Mouse (Mus musculus) embryonic facial prominence, embryonic 12.5 days (tissue): ENCODE measurements around the gene Fyn. TPM values are rescaled to one million over a fixed set of nuclear protein-coding genes. Genes with fewer than 3 reads are reported as not detected.
A peak's percentile ranks its signal among the peaks of the same experiment; 100 is the strongest.

Experiments
- ATAC-seq: fragments of 200-750 bp; cut with Nextera tagmentation; 2 replicates; pipeline ENCODE4 v1.8.0; 2017; ENCODE audit not compliant: insufficient number of reproducible peaks, insufficient read depth, low FRiP score, low TSS enrichment
- H3K27ac ChIP-seq: fragments of 300-500 bp; sonication (generic); 2 replicates; pipeline ENCODE4 v1.5.1; 2016; ENCODE audit warnings: mild to moderate bottlenecking
- H3K27me3 ChIP-seq: fragments of 300-500 bp; sonication (generic); 2 replicates; pipeline ENCODE4 v1.6.1; 2016; ENCODE audit warnings: mild to moderate bottlenecking, moderate library complexity
- H3K36me3 ChIP-seq: fragments of 300-500 bp; sonication (generic); 2 replicates; pipeline ENCODE4 v1.6.1; 2016; ENCODE audit warnings: mild to moderate bottlenecking
- H3K4me1 ChIP-seq: fragments of 300-500 bp; sonication (generic); 2 replicates; pipeline ENCODE4 v1.6.1; 2016
- H3K4me2 ChIP-seq: fragments of 300-500 bp; sonication (generic); replicated peaks from 2 replicates; pipeline ENCODE4 v1.6.1; 2016; ENCODE audit warnings: mild to moderate bottlenecking, moderate library complexity
- H3K4me3 ChIP-seq: fragments of 300-500 bp; sonication (generic); 2 replicates; pipeline ENCODE4 v1.5.1; 2016; ENCODE audit warnings: mild to moderate bottlenecking
- H3K9ac ChIP-seq: fragments of 300-500 bp; sonication (generic); 2 replicates; pipeline ENCODE4 v1.6.1; 2016; ENCODE audit warnings: mild to moderate bottlenecking, moderate library complexity
- H3K9me3 ChIP-seq: fragments of 300-500 bp; sonication (generic); 2 replicates; pipeline ENCODE4 v1.6.1; 2016; ENCODE audit warnings: mild to moderate bottlenecking, moderate library complexity
- WGBS: fragments of 180-500 bp; shearing (Covaris S2); methylation state at CpG from one replicate; pipeline ENCODE4 v1.1.7; 2016; 5-methylcytosine and 5-hydroxymethylcytosine counted together
- polyA plus RNA-seq: library from polyadenylated mRNA; unstranded; fragments of >200 nt; fragmentation: Nextera tagmentation; extraction: Ambion mirVana; gene quantifications from 2 replicates; pipeline ENCODE4 v1.2.1, GENCODE M21; 2016

The Fyn gene
- polyA plus RNA-seq, 1 experiment from 2014 or later, result 41.8 TPM

DNA sequence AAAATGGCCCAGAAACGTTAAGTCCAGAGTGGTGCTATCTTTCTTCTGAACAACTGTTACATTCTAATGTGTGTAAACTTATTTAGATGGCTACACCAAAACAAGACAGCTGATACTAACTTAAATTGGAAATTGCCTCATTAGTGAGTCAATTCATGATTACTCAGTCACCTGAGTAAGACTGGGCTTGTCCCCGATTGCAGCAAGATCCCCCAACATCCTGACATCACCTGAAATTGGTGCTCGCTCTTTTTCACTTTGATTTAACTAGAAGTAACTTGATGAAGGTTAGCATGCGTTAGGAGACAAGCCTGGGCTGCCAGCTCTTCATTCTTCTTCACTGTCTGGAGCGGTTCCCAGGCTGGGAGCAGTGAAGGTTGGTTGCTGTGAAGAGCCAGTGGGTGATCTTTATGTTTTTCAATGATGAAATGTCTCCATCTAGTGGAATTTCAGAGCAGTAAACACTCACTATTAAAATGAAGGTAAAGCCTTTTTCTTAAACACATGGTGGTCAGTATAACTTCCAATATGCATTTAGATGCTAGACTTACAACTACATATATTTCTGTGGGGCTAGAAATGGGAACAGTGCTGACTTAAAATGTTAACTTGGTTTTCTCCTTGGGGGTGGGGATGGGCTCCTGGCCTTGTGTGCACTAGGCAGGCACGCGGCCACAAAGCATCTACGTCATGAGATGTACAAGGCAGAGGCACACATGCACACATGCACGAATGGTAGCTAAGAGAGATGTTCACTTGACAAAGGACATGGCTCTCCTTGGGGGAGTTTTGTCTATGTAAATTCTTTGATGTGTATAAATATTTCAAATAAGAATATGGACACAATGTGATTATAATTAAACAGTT is 151.7 kb downstream of the Fyn start:
- Histone ChIP-seq H3K9me3 (no peaks in the 10 kb centered on the region), H3K36me3 (peaks cover 10% of the 10 kb centered on the region), H3K9ac (no peak overlapping the region), H3K4me1 (peaks cover 37% of the 10 kb centered on the region), H3K27me3 (no peaks in the 10 kb centered on the region), H3K4me3 (no peak overlapping the region), H3K4me2 (no peak overlapping the region), H3K27ac (no peak overlapping the region)
- WGBS, result 58% methylated on average over 9 of the region's 9 CpGs
- ATAC-seq, result no peak

DNA sequence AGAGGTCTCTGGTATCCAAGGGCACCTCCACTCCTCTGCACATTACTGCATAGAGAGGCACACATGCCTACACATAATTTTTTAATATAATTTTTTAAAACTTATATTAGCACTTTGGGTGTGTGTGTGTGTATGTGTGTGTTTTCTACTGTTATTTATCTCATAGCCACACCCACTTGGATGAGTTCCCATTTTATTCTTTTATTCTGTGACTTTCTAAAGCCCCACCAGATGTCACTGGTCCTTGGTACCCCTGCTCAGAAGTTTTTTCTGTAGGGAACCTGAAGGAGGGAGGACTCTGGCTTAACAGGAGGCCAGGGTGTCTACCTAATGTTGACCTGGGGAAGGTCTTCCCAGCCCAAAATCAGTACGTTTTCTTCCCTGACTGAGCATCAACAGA is 152.7 kb downstream of the Fyn start:
- peaks cover 40% of the 10 kb centered on the region for H3K4me1 ChIP-seq
- 53% methylated on average over 1 of the region's 1 CpGs for WGBS

DNA sequence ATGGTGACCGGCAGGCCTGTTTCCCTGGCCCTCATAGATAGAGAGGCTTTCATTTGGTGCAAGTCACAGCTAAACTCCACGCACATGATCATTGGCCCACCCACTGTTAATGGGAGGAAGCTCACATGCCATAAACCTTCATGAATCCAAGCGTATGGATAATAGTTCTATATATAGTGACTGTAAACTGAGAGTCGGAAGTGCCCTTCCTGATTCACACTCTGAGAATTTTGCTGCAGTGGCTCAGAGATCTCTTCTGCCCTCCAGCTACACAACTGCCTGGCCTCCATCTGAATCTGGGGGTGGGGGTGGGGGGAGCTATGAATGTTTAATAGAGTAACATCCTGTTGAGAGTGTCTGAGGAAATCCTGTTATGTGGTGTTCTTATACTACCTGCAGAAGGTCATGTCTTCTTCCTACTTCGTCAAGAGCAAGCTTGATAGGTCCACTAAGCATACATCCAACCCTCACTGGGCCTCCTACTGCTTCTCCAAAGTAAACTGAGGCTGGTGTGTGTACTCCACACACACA is 153.3 kb downstream of the Fyn start:
- Histone ChIP-seq H3K9ac (no peak overlapping the region), H3K4me3 (no peak overlapping the region), H3K4me1 (peaks cover 43% of the 10 kb centered on the region), H3K9me3 (no peaks in the 10 kb centered on the region), H3K27ac (peak overlapping the region; percentile 76; the same call in 1 of the 2 replicates), H3K4me2 (no peak overlapping the region), H3K27me3 (no peaks in the 10 kb centered on the region), H3K36me3 (peaks cover 8% of the 10 kb centered on the region)
- WGBS, result 66% methylated on average over 5 of the region's 5 CpGs
- no peak for ATAC-seq

More for the DNA sequence above, 152.7 kb downstream of the Fyn start:
- Histone ChIP-seq H3K36me3 (peaks cover 8% of the 10 kb centered on the region), H3K27me3 (no peaks in the 10 kb centered on the region), H3K9me3 (no peaks in the 10 kb centered on the region), H3K9ac (no peak overlapping the region), H3K27ac (no peak overlapping the region), H3K4me3 (no peak overlapping the region), H3K4me2 (no peak overlapping the region)
- no peak for ATAC-seq

DNA sequence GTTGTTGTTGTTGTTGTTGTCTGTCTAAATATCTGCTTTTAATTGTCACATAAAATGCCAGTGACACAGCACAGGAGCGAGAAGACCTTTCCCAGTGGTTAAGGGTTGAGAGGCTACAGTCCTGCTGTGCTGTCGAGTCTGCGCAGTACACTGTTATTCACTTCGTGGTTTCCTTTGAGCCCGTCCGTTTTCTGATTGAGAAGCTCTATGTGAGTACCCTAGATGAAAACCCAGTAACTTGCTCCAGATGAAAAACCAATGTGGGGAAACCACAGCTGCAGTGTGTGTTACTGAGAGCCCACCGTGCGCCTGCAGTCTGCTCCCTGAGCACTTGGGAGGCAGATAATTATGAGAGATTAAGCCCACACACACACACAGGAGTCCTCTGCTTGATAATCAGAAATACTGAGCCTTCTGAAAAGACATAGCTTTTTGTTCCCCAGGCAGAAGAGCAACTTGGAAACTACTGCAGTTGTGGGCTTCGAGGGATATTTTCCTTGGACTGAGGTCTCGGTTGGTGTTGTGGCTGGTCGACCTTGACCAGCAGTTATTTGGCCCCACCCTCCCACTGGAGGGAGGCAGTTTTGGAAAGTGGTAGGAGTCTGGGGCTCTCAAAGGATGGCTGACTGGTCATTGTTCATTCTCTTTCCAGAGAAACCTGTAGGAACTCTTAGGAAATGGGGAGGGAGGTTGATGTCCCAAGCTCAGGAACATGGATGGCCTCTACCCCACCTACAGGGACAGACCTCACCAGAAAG is 154.4 kb downstream of the Fyn start:
- peaks cover 8% of the 10 kb centered on the region for H3K36me3 ChIP-seq
- H3K4me2 ChIP-seq, result no peak overlapping the region
- no peaks in the 10 kb centered on the region for H3K9me3 ChIP-seq
- no peak overlapping the region for H3K9ac ChIP-seq
- H3K27ac ChIP-seq, result peak overlapping the region; percentile 76
- WGBS, result 38% methylated on average over 11 of the region's 11 CpGs
- no peaks in the 10 kb centered on the region for H3K27me3 ChIP-seq
- H3K4me3 ChIP-seq, result no peak overlapping the region
- peaks cover 42% of the 10 kb centered on the region for H3K4me1 ChIP-seq
- ATAC-seq, result peak; percentile 65

DNA sequence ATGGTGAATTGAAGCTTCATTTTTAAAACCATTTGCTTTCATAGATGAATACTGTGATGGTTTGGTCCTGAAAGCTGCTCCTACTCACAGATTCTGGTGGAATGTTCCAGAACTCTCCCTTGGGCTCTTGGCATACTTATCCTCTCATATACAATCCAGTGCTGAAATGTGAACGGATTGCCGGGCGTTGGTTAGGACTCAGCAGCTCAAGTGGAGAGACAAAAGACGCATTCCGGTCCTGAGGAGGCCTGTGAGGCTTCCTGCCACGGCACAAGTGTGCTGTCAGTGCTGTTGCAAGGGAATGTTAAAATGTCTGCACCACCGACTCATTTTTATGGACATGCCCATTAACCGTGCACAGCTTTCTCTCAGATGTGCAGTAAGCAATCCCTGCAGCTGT is 155.7 kb downstream of the Fyn start:
- 61% methylated on average over 8 of the region's 8 CpGs for WGBS
- H3K9ac ChIP-seq, result no peak overlapping the region
- H3K4me2 ChIP-seq, result no peak overlapping the region
- H3K4me3 ChIP-seq, result no peak overlapping the region
- peaks cover 38% of the 10 kb centered on the region for H3K4me1 ChIP-seq
- H3K27ac ChIP-seq, result 0 out of 2 replicates have a peak overlapping the region, but pooled peaks have one; percentile 5
- H3K27me3 ChIP-seq, result no peaks in the 10 kb centered on the region
- ATAC-seq, result no peak
- no peaks in the 10 kb centered on the region for H3K9me3 ChIP-seq
- H3K36me3 ChIP-seq, result peaks cover 8% of the 10 kb centered on the region

DNA sequence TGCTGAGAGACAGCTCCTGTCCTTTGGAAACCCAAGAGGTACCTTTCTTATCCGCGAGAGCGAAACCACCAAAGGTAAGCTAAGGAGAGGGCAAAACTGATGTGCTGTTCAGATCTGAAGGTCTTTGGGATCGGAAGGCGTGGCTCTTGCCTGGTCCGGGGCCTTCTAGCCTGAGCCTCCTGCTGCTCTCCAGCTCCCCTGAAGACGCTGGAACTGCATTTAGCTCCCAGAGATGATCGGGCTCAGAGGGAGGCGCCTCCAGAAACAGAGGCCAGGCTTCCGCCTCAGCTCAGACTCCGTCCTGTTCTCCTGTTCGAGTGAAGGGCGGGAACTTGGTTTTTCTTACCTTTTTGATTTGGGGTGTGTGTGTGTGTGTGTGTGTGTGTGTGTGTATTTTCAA is 156.8 kb downstream of the Fyn start:
- no peak overlapping the region for H3K4me3 ChIP-seq
- H3K4me2 ChIP-seq, result no peak overlapping the region
- no peak overlapping the region for H3K9ac ChIP-seq
- H3K4me1 ChIP-seq, result peaks cover 38% of the 10 kb centered on the region
- 88% methylated on average over 13 of the region's 13 CpGs for WGBS
- peaks cover 8% of the 10 kb centered on the region for H3K36me3 ChIP-seq
- no peaks in the 10 kb centered on the region for H3K9me3 ChIP-seq
- H3K27ac ChIP-seq, result 0 out of 2 replicates have a peak overlapping the region, but pooled peaks have one; percentile 18
- no peaks in the 10 kb centered on the region for H3K27me3 ChIP-seq
- ATAC-seq, result no peak

DNA sequence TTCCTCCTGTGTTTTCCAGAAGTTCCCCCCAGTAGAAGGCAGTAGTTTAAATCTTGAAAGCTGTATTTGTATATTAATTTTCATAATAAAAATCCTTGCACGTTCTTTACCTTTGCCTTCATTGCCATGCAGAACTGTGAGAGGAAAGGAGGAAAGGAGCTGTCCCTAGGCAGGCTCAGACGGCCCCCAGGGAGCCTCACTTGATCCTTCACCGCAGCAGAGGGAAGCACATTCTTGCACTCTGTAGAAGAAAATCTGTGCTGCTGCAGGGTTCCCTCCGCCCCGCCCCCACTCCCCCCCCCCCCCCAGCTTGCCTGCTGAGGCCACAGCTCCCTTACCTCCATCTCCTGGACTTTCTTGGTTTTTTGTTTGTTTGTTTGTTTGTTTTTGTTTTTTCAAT is 158.5 kb downstream of the Fyn start:
- WGBS, result 21% methylated on average over 3 of the region's 5 CpGs
- ATAC-seq, result no peak

DNA sequence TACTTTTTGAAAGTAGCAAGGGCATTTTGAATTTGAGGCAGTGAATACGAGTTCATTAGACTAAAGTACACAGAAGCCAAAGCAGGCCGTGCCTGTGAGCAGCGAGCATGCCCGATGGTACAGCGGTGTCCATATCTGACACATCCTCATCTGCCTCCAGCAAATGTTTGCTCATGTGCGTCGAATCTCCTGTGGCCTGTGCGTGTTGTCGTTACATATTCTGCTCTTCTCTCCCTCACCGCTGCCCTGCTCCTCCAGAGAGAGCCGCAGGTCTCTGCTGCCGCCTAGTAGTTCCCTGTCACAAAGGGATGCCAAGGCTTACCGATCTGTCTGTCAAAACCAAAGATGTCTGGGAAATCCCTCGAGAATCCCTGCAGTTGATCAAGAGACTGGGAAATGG is 160.5 kb downstream of the Fyn start:
- no peak overlapping the region for H3K4me2 ChIP-seq
- 80% methylated on average over 14 of the region's 14 CpGs for WGBS
- no peaks in the 10 kb centered on the region for H3K9me3 ChIP-seq
- H3K9ac ChIP-seq, result no peak overlapping the region
- no peak overlapping the region for H3K4me3 ChIP-seq
- ATAC-seq, result no peak
- H3K27ac ChIP-seq, result no peak overlapping the region
- no peaks in the 10 kb centered on the region for H3K27me3 ChIP-seq
- H3K36me3 ChIP-seq, result peaks cover 8% of the 10 kb centered on the region
- peaks cover 35% of the 10 kb centered on the region for H3K4me1 ChIP-seq

More for the DNA sequence above, 158.5 kb downstream of the Fyn start:
- H3K9ac ChIP-seq, result no peak overlapping the region
- peaks cover 32% of the 10 kb centered on the region for H3K4me1 ChIP-seq
- H3K9me3 ChIP-seq, result no peaks in the 10 kb centered on the region
- H3K36me3 ChIP-seq, result peaks cover 8% of the 10 kb centered on the region
- peak overlapping the region; percentile 18; the same call in 1 of the 2 replicates for H3K27ac ChIP-seq
- H3K4me2 ChIP-seq, result no peak overlapping the region
- H3K27me3 ChIP-seq, result no peaks in the 10 kb centered on the region
- no peak overlapping the region for H3K4me3 ChIP-seq

DNA sequence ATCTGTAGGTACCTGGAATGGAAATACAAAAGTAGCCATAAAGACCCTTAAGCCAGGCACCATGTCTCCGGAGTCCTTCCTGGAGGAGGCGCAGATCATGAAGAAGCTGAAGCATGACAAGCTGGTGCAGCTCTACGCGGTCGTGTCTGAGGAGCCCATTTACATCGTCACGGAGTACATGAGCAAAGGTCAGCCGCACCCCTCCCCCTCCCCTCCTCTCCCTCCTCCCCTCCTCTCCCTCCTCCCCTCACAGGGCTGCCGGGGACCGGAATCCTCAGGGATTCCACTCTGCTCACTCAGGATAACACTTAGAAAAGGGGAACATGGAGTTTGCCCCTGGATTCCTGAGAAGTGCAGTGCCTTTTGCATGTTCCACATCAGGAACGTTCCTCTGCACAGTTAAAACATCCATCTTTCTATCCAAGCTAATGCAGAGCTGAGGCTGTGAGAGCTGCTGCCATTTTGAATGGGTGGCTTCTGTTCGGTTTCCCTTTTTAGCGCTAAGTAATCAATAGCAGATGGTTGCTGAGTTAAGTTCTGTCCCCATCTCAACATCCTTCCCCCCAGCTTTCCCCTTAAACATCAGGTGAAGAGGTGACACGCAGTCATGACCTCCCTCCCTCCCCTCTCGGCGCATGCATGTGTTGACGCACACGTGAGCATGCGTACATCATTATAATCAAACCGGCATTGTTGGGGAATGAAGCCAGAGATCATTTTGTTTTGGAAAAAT is 163.5 kb downstream of the Fyn start:
- peaks cover 46% of the 10 kb centered on the region for H3K4me1 ChIP-seq
- 23% methylated on average over 20 of the region's 20 CpGs for WGBS
- no peak for ATAC-seq
- no peaks in the 10 kb centered on the region for H3K9me3 ChIP-seq
- no peaks in the 10 kb centered on the region for H3K27me3 ChIP-seq
- no peak overlapping the region for H3K9ac ChIP-seq
- H3K4me3 ChIP-seq, result 0 out of 2 replicates have a peak overlapping the region, but pooled peaks have one; percentile 4
- H3K4me2 ChIP-seq, result peak overlapping the region; percentile 35
- H3K27ac ChIP-seq, result peak overlapping the region; percentile 79
- H3K36me3 ChIP-seq, result no peaks in the 10 kb centered on the region

DNA sequence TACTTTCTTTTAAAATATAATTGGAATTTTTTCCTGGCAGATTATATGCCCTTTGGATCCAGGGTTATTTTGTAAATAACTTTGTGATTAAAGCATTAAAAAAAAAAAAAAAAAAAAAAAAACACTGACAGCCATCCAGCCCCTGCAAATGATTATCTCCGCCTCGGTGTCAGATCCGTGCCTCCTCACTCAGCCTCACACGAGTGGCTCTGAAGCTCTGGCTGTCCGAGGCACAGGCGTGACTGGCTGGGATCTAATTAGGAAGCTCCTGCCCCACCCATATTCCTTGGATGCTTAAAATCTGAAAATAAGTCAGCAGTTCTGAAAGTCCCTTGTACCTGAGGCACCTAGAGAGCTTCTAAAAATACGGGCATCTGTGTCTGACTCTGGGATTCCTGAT is 164.2 kb downstream of the Fyn start:
- ATAC-seq, result no peak
- Histone ChIP-seq H3K4me3 (no peak overlapping the region), H3K27ac (0 out of 2 replicates have a peak overlapping the region, but pooled peaks have one; percentile 30), H3K27me3 (no peaks in the 10 kb centered on the region), H3K4me1 (peaks cover 49% of the 10 kb centered on the region), H3K9ac (no peak overlapping the region), H3K9me3 (no peaks in the 10 kb centered on the region), H3K4me2 (no peak overlapping the region), H3K36me3 (no peaks in the 10 kb centered on the region)
- WGBS, result 30% methylated on average over 7 of the region's 7 CpGs

DNA sequence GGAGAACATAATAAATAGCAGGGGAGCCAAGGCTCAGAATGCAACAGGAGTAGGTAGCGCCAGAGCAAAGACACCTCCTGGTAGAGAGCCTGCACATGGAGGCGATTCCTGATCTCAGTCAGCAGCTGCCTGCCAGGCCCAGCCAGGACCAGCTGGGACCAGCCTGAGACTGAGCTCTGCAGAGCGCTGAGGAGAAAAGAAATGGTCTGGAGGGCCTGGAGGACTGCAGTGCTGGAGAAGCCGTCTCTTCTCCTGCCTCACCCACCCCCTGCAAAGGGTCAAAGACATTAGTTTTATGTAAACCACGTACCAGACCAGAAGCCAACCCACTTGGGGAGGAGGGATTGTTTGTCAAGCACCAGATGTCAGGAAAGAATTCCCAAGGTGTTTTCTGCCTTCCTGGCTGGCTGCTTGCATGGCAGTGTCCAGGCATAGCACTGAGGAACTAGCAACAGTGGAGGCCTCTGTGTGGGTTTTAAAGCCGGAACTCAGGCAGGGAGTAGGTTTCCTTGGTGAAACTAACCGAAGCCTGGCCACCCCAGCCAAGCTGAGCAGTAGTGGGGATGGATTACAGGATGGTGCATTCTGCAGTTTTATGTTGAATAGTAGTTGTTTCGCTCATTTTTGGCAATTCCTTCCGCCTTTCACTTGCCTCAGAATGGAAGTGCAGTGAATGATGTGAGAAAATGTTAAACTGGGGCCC is 165.8 kb downstream of the Fyn start:
- H3K4me2 ChIP-seq, result no peak overlapping the region
- no peak overlapping the region for H3K4me3 ChIP-seq
- 0 out of 2 replicates have a peak overlapping the region, but pooled peaks have one; percentile 5 for H3K9ac ChIP-seq
- H3K27ac ChIP-seq, result peak overlapping the region; percentile 74
- 36% methylated on average over 9 of the region's 9 CpGs for WGBS
- no peaks in the 10 kb centered on the region for H3K36me3 ChIP-seq
- no peaks in the 10 kb centered on the region for H3K27me3 ChIP-seq
- no peaks in the 10 kb centered on the region for H3K9me3 ChIP-seq
- H3K4me1 ChIP-seq, result peaks cover 53% of the 10 kb centered on the region
- peak; percentile 64 for ATAC-seq
